Mouse (Mus musculus) ZHBTc4 (cell line): ENCODE measurements around the gene Fastkd5.
"Not testable (repeated sequence)": the region's sequence is repeated elsewhere in the genome, so short reads cannot be mapped to it uniquely, and the experiment has no call there.

Source experiments
- DNase-seq: peaks from one replicate; pipeline ENCODE4 v3.0.0-alpha.2; 2011; ENCODE audit warnings: low read depth, low spot score

Gene Fastkd5

GRCm38 (mm10) chr2:130629839-130630203, at the start of gene Fastkd5, which contains the start of gene Ubox5:
TSS of gene Fastkd5 (minus strand) at chr2:130630027.
TSS of gene Ubox5 (minus strand) at chr2:130630038.
- DNase-seq, result peak; percentile 84

GRCm38 (mm10) chr2:130679154-130679553, 49.3 kb upstream of the Fastkd5 start:
- no peak for DNase-seq

- no peak for DNase-seq
These were observed 47.4 kb upstream of the Fastkd5 start for GRCm38 (mm10) chr2:130677211-130677610.

- peak; percentile 97 for DNase-seq
These were observed 37.7 kb upstream of the Fastkd5 start, which contains the start of gene Itpa for GRCm38 (mm10) chr2:130667559-130667958. TSS of gene Itpa (plus strand) at chr2:130667610.

- peak; percentile 99 for DNase-seq
These were observed 34.4 kb upstream of the Fastkd5 start, which contains the start of gene Ddrgk1 for GRCm38 (mm10) chr2:130664102-130664701. TSS of gene Ddrgk1 (minus strand) at chr2:130664659.

GRCm38 (mm10) chr2:130663342-130663741, 33.5 kb upstream of the Fastkd5 start:
- no peak for DNase-seq

- DNase-seq, result no peak
These were observed 28.7 kb upstream of the Fastkd5 start for GRCm38 (mm10) chr2:130658530-130658929.

- DNase-seq, result no peak
These were observed 27.7 kb upstream of the Fastkd5 start for GRCm38 (mm10) chr2:130657541-130657940.

- no peak for DNase-seq
These were observed 26.7 kb upstream of the Fastkd5 start for GRCm38 (mm10) chr2:130656536-130656935.

- DNase-seq, result no peak
These were observed 26.0 kb upstream of the Fastkd5 start for GRCm38 (mm10) chr2:130655660-130656339.

GRCm38 (mm10) chr2:130653760-130654159, 23.9 kb upstream of the Fastkd5 start:
- no peak for DNase-seq

- DNase-seq, result no peak
These were observed 23.5 kb upstream of the Fastkd5 start for GRCm38 (mm10) chr2:130653303-130653702.

- not testable (repeated sequence) for DNase-seq
These were observed 19.2 kb upstream of the Fastkd5 start for GRCm38 (mm10) chr2:130649028-130649427.

- DNase-seq, result no peak
These were observed 15.4 kb upstream of the Fastkd5 start for GRCm38 (mm10) chr2:130645198-130645597.

- DNase-seq, result peak; percentile 94
These were observed 13.0 kb upstream of the Fastkd5 start, which contains the start of gene Lzts3 for GRCm38 (mm10) chr2:130642684-130643369. TSS of gene Lzts3 (minus strand) at chr2:130642803.

GRCm38 (mm10) chr2:130642197-130642660, 12.4 kb upstream of the Fastkd5 start:
- peak; percentile 66 for DNase-seq

- DNase-seq, result no peak
These were observed 11.7 kb upstream of the Fastkd5 start for GRCm38 (mm10) chr2:130641351-130642025.

GRCm38 (mm10) chr2:130639276-130639675, 9.4 kb upstream of the Fastkd5 start:
- peak; percentile 49 for DNase-seq

- DNase-seq, result peak; percentile 66
These were observed 8.3 kb upstream of the Fastkd5 start for GRCm38 (mm10) chr2:130638101-130638611.

- peak; percentile 65 for DNase-seq
These were observed 6.0 kb upstream of the Fastkd5 start for GRCm38 (mm10) chr2:130635847-130636246.

GRCm38 (mm10) chr2:130634739-130635411, 5.0 kb upstream of the Fastkd5 start:
- DNase-seq, result peak; percentile 48
